Mouse (Mus musculus) testis, adult 2 months (tissue): Measurements from ENCODE around the gene Ccdc83.

Source experiments
- CTCF ChIP-seq: fragments of 200-500 bp; IDR thresholded peaks from 2 replicates; pipeline ENCODE4 v1.5.1; 2012; ENCODE audit warnings: low read depth, mild to moderate bottlenecking, inconsistent platforms, low read length, moderate library complexity; ENCODE audit not compliant: control insufficient read depth, insufficient read depth, insufficient replicate concordance
- POLR2A ChIP-seq: fragments of 200-500 bp; IDR thresholded peaks from 2 replicates; pipeline ENCODE4 v1.6.1; 2012; ENCODE audit warnings: low read depth, mild to moderate bottlenecking, inconsistent platforms, low read length, moderate library complexity; ENCODE audit not compliant: control insufficient read depth

GRCm38 (mm10) chr7:90270141-90270540 lies 4.6 kb upstream of the Ccdc83 start:
- TF ChIP-seq CTCF = no peak
- no peak for TF ChIP-seq POLR2A
